21 mouse cellular contexts compared by ENCODE assay signal in the genomic region with DNA sequence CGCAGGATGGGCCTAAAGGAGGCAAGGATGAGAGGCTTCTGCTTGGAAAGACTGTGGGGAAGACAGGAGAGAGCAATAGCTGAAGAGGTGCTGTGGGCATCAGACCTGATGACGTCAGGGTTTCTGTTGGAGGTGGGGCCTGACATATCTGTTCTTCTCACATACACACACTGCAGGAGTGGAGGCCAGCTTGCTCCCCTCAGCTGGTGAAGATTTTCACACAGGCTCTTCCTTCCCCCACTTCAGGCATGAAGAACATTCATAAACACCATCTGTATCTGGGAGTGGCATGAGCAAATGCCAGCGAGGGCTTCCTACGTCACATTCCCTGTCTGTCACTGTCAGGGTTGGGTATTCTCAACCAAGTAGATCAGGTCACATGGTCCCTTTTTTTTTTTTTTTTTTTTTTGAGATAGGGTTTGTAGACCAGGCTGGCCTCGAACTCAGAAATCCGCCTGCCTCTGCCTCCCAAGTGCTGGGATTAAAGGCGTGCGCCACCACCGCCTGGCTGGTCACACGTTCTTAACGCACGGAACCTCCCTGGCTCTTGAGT. TPM values are rescaled to one million over a fixed set of nuclear protein-coding genes. Genes with fewer than 3 reads are reported as not detected.
DNase-seq lines count a peak whose midpoint lies in the region; ATAC-seq and TF ChIP-seq lines count a peak whose summit lies in the region.
"Had no signal": no experiment of that assay in that cellular context is flagged by ENCODE, and none has a peak within 500 bp of the region (broad histone marks: within the 10 kb centered on the region; RNA-seq: fewer than 3 reads in every experiment).

No protein-coding gene starts in this region.

- no peak for TF ChIP-seq POLR2A in cerebellum, adult 2 months (IDR thresholded peaks at IDR 0.05; ENCODE audit: borderline replicate concordance, insufficient read depth, low read length)

- no peak overlapping the region for H3K4me2 ChIP-seq in lung, embryonic 14.5 days
- H3K4me2 ChIP-seq: embryonic facial prominence, embryonic 12.5 days; forebrain, embryonic 12.5 days; midbrain, embryonic 13.5 days had no signal

- ATAC-seq in cerebellum, adult (ENCODE audit: insufficient number of reproducible peaks, low FRiP score, low TSS enrichment) = no peak
- ATAC-seq in lung, embryonic 14.5 days (ENCODE audit: insufficient read depth) = 0 out of 2 replicates have a peak, but pooled peaks have one; percentile 31
- peak; percentile 79 for ATAC-seq in erythroid progenitor cell, adult 5-6 weeks (replicated peaks; ENCODE audit: low FRiP score, poor library complexity, severe bottlenecking)
- peak; percentile 71 for ATAC-seq in megakaryocyte progenitor cell, adult 5-6 weeks (replicated peaks; ENCODE audit: poor library complexity)
- ATAC-seq: hindbrain, embryonic 16.5 days; lung, postnatal 0 days; midbrain, embryonic 13.5 days had no signal

- peak; percentile 41 to 46 for DNase-seq in cerebellum, adult 2 months
- no peak for DNase-seq in lung, embryonic 14.5 days
- no peak for DNase-seq in lung, postnatal 25 days (ENCODE audit: low spot score)
- no peak for DNase-seq in spleen, adult 18-20 months
- DNase-seq in lung, adult 18-20 months = no peak
- DNase-seq: heart, adult 18-20 months; heart, postnatal 10 days; kidney, adult 18-20 months; kidney, postnatal 4 days; layer of hippocampus, postnatal 36 days; thymus, postnatal 4 days had no signal

- no peaks in the 10 kb centered on the region for H3K9me3 ChIP-seq in lung, embryonic 14.5 days (ENCODE audit: low read depth, low read length)
- H3K9me3 ChIP-seq: embryonic facial prominence, embryonic 12.5 days; forebrain, embryonic 12.5 days; midbrain, embryonic 13.5 days had no signal

- H3K36me3 ChIP-seq in lung, embryonic 14.5 days (ENCODE audit: insufficient read depth) = peaks cover 55% of the 10 kb centered on the region

- H3K4me1 ChIP-seq in cerebellum, adult 2 months (ENCODE audit: control insufficient read depth, insufficient read depth, low read length) = peaks cover 27% of the 10 kb centered on the region
- H3K4me1 ChIP-seq in lung, embryonic 14.5 days (ENCODE audit: insufficient read depth) = no peaks in the 10 kb centered on the region
- H3K4me1 ChIP-seq: embryonic facial prominence, embryonic 12.5 days; forebrain, embryonic 12.5 days; midbrain, embryonic 13.5 days had no signal

- H3K27ac ChIP-seq in cerebellum, adult 2 months (ENCODE audit: insufficient read depth, low read length) = peak overlapping the region; percentile 97
- H3K27ac ChIP-seq in lung, embryonic 14.5 days (ENCODE audit: low read depth) = no peak overlapping the region
- H3K27ac ChIP-seq: embryonic facial prominence, embryonic 12.5 days; forebrain, embryonic 12.5 days; midbrain, embryonic 13.5 days had no signal

- no peak for TF ChIP-seq CTCF in cerebellum, adult 2 months (IDR thresholded peaks at IDR 0.05; ENCODE audit: borderline replicate concordance, insufficient read depth, low read depth, low read length)
- TF ChIP-seq CTCF in lung, embryonic 14.5 days (IDR thresholded peaks at IDR 0.05; ENCODE audit: low read depth) = no peak

- H3K9ac ChIP-seq in lung, embryonic 14.5 days = no peak overlapping the region
- H3K9ac ChIP-seq: embryonic facial prominence, embryonic 12.5 days; forebrain, embryonic 12.5 days; midbrain, embryonic 13.5 days had no signal

- no peaks in the 10 kb centered on the region for H3K27me3 ChIP-seq in cerebellum, adult 2 months (ENCODE audit: control insufficient read depth, insufficient read depth, low read length)
- no peaks in the 10 kb centered on the region for H3K27me3 ChIP-seq in lung, embryonic 14.5 days (ENCODE audit: insufficient read depth, low read length)
- H3K27me3 ChIP-seq: embryonic facial prominence, embryonic 12.5 days; forebrain, embryonic 12.5 days; midbrain, embryonic 13.5 days had no signal

- no peak overlapping the region for H3K4me3 ChIP-seq in cerebellum, adult 2 months (replicated peaks; ENCODE audit: insufficient read depth, low read depth, low read length)
- no peak overlapping the region for H3K4me3 ChIP-seq in lung, embryonic 14.5 days (ENCODE audit: low read depth, low read length)
- H3K4me3 ChIP-seq: embryonic facial prominence, embryonic 12.5 days; forebrain, embryonic 12.5 days; midbrain, embryonic 13.5 days; myocyte had no signal

- 84% methylated on average over 12 of the region's 12 CpGs for WGBS in cerebellum, adult 2 months
- 91% methylated on average over 12 of the region's 12 CpGs for WGBS in lung, embryonic 14.5 days

RNA-seq across cellular contexts. Expression of gene Ptdss2, which starts 23.9 kb away (rescaled TPM):
- 62.4 and 64.2 TPM in 2 replicates for polyA plus RNA-seq in cerebellum, adult 2 months (2012; rRNA removed)
- polyA plus RNA-seq in lung, embryonic 14.5 days (2014; fragmentation: Nextera tagmentation; extraction: Ambion mirVana) = 50.6 and 57.7 TPM in 2 replicates
- 278 and 380 TPM in 2 replicates for total RNA-seq in erythroid progenitor cell, adult 5-6 weeks (2015; ENCODE audit: low replicate concordance)
- 309 and 327 TPM in 2 replicates for total RNA-seq in erythroid progenitor cell, adult 5-6 weeks (2017; ENCODE audit: low replicate concordance)
- total RNA-seq in megakaryocyte progenitor cell, adult 5-6 weeks (2015) = 5.8 and 9.2 TPM in 2 replicates
- total RNA-seq in megakaryocyte progenitor cell, adult 5-6 weeks (2017) = 5.7 and 5.8 TPM in 2 replicates

RNA-seq across cellular contexts. Expression of gene Rnh1, which starts 26.5 kb away (rescaled TPM):
- polyA plus RNA-seq in cerebellum, adult 2 months (2012; rRNA removed) = 66.9 and 67.4 TPM in 2 replicates
- polyA plus RNA-seq in lung, embryonic 14.5 days (2014; fragmentation: Nextera tagmentation; extraction: Ambion mirVana) = 124 and 130 TPM in 2 replicates
- 9.6 and 16.2 TPM in 2 replicates for total RNA-seq in erythroid progenitor cell, adult 5-6 weeks (2015; ENCODE audit: low replicate concordance)
- total RNA-seq in erythroid progenitor cell, adult 5-6 weeks (2017; ENCODE audit: low replicate concordance) = 3.7 and 20.5 TPM in 2 replicates
- 36.0 and 41.3 TPM in 2 replicates for total RNA-seq in megakaryocyte progenitor cell, adult 5-6 weeks (2015)
- 43.4 and 57.6 TPM in 2 replicates for total RNA-seq in megakaryocyte progenitor cell, adult 5-6 weeks (2017)

RNA-seq across cellular contexts. Expression of gene Ano9, which starts 28.5 kb away (rescaled TPM):
- polyA plus RNA-seq in cerebellum, adult 2 months (2012; rRNA removed) = 0.08 TPM in 1 of 2 replicates, not detected in the other
- polyA plus RNA-seq in lung, embryonic 14.5 days (2014; fragmentation: Nextera tagmentation; extraction: Ambion mirVana) = 4.2 and 4.3 TPM in 2 replicates
- not detected in 2 replicates for total RNA-seq in erythroid progenitor cell, adult 5-6 weeks (2015; ENCODE audit: low replicate concordance)
- total RNA-seq in erythroid progenitor cell, adult 5-6 weeks (2017; ENCODE audit: low replicate concordance) = not detected in 2 replicates
- not detected in 2 replicates for total RNA-seq in megakaryocyte progenitor cell, adult 5-6 weeks (2015)
- total RNA-seq in megakaryocyte progenitor cell, adult 5-6 weeks (2017) = not detected in 2 replicates
- total RNA-seq: gastrocnemius, adult 18-20 months; heart, adult 18-20 months; layer of hippocampus, postnatal 36 days had no signal
- polyA plus RNA-seq: myocyte had no signal

RNA-seq across cellular contexts. Expression of gene Sigirr, which starts 45.7 kb away (rescaled TPM):
- 2.8 and 4.1 TPM in 2 replicates for polyA plus RNA-seq in cerebellum, adult 2 months (2012; rRNA removed)
- 7.8 and 9.8 TPM in 2 replicates for polyA plus RNA-seq in lung, embryonic 14.5 days (2014; fragmentation: Nextera tagmentation; extraction: Ambion mirVana)
- total RNA-seq in erythroid progenitor cell, adult 5-6 weeks (2015; ENCODE audit: low replicate concordance) = 4.2 and 10.5 TPM in 2 replicates
- total RNA-seq in erythroid progenitor cell, adult 5-6 weeks (2017; ENCODE audit: low replicate concordance) = 1.5 TPM in 1 of 2 replicates, not detected in the other
- 12.3 and 12.6 TPM in 2 replicates for total RNA-seq in megakaryocyte progenitor cell, adult 5-6 weeks (2015)
- total RNA-seq in megakaryocyte progenitor cell, adult 5-6 weeks (2017) = 5.8 and 14.0 TPM in 2 replicates

RNA-seq across cellular contexts. Expression of gene Hras, which starts 47.7 kb away (rescaled TPM):
- polyA plus RNA-seq in cerebellum, adult 2 months (2012; rRNA removed) = 169 and 186 TPM in 2 replicates
- 85.8 and 97.4 TPM in 2 replicates for polyA plus RNA-seq in lung, embryonic 14.5 days (2014; fragmentation: Nextera tagmentation; extraction: Ambion mirVana)
- total RNA-seq in erythroid progenitor cell, adult 5-6 weeks (2015; ENCODE audit: low replicate concordance) = 39.8 and 94.4 TPM in 2 replicates
- 40.5 and 47.2 TPM in 2 replicates for total RNA-seq in erythroid progenitor cell, adult 5-6 weeks (2017; ENCODE audit: low replicate concordance)
- total RNA-seq in megakaryocyte progenitor cell, adult 5-6 weeks (2015) = 30.5 and 40.6 TPM in 2 replicates
- total RNA-seq in megakaryocyte progenitor cell, adult 5-6 weeks (2017) = 19.9 and 23.7 TPM in 2 replicates

Comparison
In these comparisons a context has a peak if more than half of its experiments do, and no peak if none do; other contexts are left out.
1. DNase-seq: peak in cerebellum, adult 2 months (2 of 2); none in lung, embryonic 14.5 days (single experiment), lung, postnatal 25 days (single experiment), spleen, adult 18-20 months (0 of 2) and lung, adult 18-20 months (0 of 2).
2. RNA of gene Ptdss2, which starts 23.9 kb away (total RNA-seq): 278 to 380 TPM in erythroid progenitor cell, adult 5-6 weeks; 5.7 to 9.2 TPM in megakaryocyte progenitor cell, adult 5-6 weeks; every median in the first group is over 10 times any median in the second.